Mouse (Mus musculus): ENCODE data around the gene Hba-x. TPM values are rescaled to one million over a fixed set of nuclear protein-coding genes. Genes with fewer than 3 reads are reported as not detected.
"Not testable (repeated sequence)": the region's sequence is repeated elsewhere in the genome, so short reads cannot be mapped to it uniquely, and the experiment has no call there.

Hba-x gene
- total RNA-seq, 2 experiments from 2014 or later = not detected

GRCm38 (mm10) chr11:32285031-32285775 is 9.0 kb downstream of the Hba-x start:
- no peak for DNase-seq (ENCODE audit: low spot score in 2 of 2)

DNA sequence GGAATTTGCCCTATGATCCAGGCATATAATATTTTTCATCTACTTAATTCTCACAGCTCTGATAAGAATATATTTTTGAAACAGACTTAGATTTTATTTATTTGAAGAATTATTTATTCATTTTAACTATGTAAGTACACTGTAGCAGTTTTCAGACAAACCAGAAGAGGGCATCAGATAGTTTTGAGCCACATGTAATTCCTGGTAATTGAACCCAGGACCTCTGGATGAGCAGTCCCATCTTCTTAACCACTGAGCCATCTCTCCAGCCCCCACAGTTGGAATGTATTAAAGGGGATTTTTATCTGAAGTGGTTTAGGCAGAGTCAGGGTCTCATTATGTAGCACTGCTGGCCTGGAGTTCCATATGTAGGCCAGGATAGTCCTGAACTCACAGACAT is 9.7 kb downstream of the Hba-x start:
- DNase-seq (ENCODE audit: low spot score in 2 of 2) = not testable (repeated sequence)

- peak; percentile 47 to 90 for DNase-seq (ENCODE audit: low spot score in 2 of 2)
These were observed 10.7 kb downstream of the Hba-x start, which contains the start of gene Hbq1b for GRCm38 (mm10) chr11:32286695-32287492. Gene Hbq1b (plus strand): TSS chr11:32286965.

DNA sequence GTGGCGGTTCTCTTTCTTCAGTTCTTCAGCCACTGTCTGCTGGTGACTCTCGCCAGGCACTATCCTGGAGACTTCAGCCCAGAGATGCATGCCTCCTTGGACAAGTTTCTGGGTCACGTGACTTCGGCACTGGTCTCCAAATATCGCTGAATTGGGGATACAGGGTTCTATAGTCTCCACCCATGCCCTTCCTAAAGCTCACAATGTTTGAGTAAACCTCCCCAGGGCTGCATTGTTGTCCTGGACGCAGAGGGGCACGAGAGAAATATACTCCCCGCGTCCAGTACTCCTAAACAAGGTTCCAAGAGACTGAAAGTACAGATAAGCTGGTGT is 11.3 kb downstream of the Hba-x start:
- no peak for DNase-seq (ENCODE audit: low spot score in 2 of 2)

- not testable (repeated sequence) for DNase-seq (ENCODE audit: low spot score in 2 of 2)
These were observed 16.6 kb downstream of the Hba-x start for GRCm38 (mm10) chr11:32292819-32293218.

- not testable (repeated sequence) for DNase-seq (ENCODE audit: low spot score in 2 of 2)
These were observed 17.3 kb downstream of the Hba-x start for GRCm38 (mm10) chr11:32293479-32293878.

- not testable (repeated sequence) for DNase-seq (ENCODE audit: low spot score in 2 of 2)
These were observed 20.0 kb downstream of the Hba-x start, which contains the start of gene Hba-a2 for GRCm38 (mm10) chr11:32296203-32296602. Gene Hba-a2 (plus strand): TSS chr11:32296489.

- not testable (repeated sequence) for DNase-seq (ENCODE audit: low spot score in 2 of 2)
These were observed 21.2 kb downstream of the Hba-x start for GRCm38 (mm10) chr11:32297417-32297816.

- DNase-seq (ENCODE audit: low spot score in 2 of 2) = no peak
These were observed 21.8 kb downstream of the Hba-x start for GRCm38 (mm10) chr11:32297866-32298531.

DNA sequence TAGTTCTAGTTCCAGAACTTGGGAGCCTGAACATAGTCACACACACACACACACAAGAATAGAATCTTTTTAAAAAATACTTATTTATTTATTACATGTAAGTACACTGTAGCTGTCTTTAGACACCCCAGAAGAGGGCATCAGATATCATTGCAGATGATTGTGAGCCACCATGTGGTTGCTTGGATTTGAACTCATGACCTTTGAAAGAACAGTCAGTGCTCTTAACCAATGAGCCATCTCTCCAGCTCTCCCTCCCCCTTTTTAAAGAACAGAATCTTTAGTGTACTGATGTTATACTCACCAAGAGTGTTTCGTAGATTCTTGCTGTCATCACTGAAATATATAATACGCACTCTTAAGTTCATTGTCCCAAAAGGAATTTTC is 22.3 kb downstream of the Hba-x start:
- DNase-seq (ENCODE audit: low spot score in 2 of 2) = no peak

GRCm38 (mm10) chr11:32299865-32300264 is 23.7 kb downstream of the Hba-x start, which contains the start of gene Hbq1a:
Gene Hbq1a (plus strand): TSS chr11:32300069.
- peak; percentile 25 to 79 for DNase-seq (ENCODE audit: low spot score in 2 of 2)

- no peak for DNase-seq (ENCODE audit: low spot score in 2 of 2)
These were observed 24.4 kb downstream of the Hba-x start for GRCm38 (mm10) chr11:32300279-32301267.

DNA sequence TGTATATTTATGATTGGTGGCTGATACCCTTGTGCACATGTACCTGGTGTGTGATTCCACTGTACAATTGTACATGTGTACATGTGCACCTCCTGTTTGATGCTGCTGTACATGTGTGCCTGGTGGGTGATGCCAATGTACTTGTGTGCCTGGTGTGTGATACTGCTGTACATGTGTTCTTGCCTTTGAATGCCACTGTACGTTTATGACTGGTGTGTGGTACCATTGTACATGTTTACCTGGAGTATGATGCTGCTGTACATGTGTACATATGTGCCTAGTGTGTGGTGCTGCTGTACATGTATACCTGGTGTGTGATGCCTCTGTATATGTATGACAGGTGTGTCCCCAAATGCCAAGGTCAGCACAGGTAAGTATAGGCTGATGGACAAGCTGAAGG is 25.3 kb downstream of the Hba-x start:
- DNase-seq (ENCODE audit: low spot score in 2 of 2) = no peak

DNA sequence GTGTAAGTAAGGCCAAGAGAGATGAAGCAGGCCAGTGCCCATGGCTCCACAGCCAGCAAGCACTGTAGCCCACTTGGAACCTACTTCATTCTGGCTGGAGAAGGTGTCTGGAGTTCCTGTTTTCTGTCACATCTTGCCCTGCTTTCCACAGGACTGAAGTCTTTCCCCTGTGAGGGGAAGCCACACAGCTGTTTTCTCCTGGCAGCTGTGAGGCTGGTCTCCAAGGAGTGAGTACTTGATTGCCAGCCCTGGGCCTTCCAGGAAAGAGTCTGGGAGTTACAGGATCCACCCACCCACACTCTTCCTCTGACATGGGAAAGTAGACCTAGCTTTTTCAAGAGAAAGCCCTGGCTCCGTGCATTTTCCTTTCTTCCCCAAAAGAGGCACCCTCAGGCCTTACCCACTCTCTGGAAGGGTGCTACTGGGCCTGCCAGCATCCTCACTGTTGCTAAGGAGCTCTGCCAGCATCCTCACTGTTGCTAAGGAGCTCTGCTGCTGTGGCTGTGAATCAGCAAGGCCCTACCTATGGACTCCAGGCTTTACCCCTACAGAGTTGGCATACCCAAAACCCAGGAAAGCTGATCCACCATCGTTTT is 26.7 kb downstream of the Hba-x start:
- DNase-seq (ENCODE audit: low spot score in 2 of 2) = peak; percentile 46 to 53

DNA sequence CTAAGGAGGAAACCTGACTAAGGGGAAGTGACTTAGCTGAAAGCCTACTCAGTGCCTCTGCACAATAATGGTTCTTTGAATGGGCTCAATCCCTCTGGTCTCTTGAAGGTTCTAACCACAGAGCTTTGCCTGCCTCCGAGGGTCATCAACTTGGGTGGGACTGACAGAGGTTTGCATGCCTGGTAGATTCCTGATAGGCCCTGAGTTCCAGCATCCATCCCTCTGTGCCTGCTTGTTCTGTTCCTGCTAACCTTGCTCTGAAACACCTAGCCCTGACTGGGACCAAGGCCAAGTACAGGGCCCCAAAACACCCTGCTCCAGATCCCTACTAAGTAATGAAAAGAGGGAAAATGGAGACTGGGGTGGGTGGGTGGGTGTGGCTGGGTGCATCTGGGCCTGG is 27.3 kb downstream of the Hba-x start:
- no peak for DNase-seq (ENCODE audit: low spot score in 2 of 2)

- DNase-seq (ENCODE audit: low spot score in 2 of 2) = no peak
These were observed 30.8 kb downstream of the Hba-x start for GRCm38 (mm10) chr11:32307006-32307405.

GRCm38 (mm10) chr11:32309446-32309845 is 33.2 kb downstream of the Hba-x start:
- DNase-seq (ENCODE audit: low spot score in 2 of 2) = no peak

DNA sequence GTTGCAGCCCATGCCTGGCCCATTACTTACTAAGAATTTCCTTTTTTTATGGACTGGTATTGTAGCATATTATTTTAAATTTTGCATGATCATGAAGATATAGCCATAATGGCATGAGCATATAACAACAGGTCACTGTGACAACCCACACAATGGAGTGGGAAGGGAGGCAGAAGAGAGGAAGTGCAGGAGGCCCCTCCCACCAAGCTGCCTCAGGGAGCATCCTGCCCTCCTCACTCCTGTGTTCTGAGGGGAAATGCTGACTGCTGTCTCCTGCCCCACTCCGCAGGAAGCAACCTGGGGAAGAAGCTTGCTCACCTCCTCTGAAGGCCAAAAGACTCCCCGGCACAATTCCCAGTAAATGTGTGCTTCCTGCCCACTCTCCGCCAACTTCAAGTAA is 33.7 kb downstream of the Hba-x start:
- no peak for DNase-seq (ENCODE audit: low spot score in 2 of 2)

GRCm38 (mm10) chr11:32316009-32316408 is 39.8 kb downstream of the Hba-x start:
- no peak for DNase-seq (ENCODE audit: low spot score in 2 of 2)

Measured in layer of hippocampus, adult 18-20 months (tissue).